Mouse (Mus musculus) gastrocnemius, adult 8-10 months (tissue): ENCODE results near the gene Rfx8. TPM values are rescaled to one million over a fixed set of nuclear protein-coding genes. Genes with fewer than 3 reads are reported as not detected.

Source experiments
- DNase-seq, 2 experiments: peaks; one replicate each; pipeline ENCODE4 v3.0.0; 2022; ENCODE audit warnings: low spot score in 2 of 2
- total RNA-seq, 4 experiments: library from RNA; stranded (reverse); gene quantifications; 2 replicates each; pipeline ENCODE4 v1.2.4; 2022

Rfx8 gene
- total RNA-seq, 4 experiments from 2014 or later: not detected

GRCm38 (mm10) chr1:39649691-39650434, 70.9 kb downstream of the Rfx8 start:
- DNase-seq: no peak

DNA sequence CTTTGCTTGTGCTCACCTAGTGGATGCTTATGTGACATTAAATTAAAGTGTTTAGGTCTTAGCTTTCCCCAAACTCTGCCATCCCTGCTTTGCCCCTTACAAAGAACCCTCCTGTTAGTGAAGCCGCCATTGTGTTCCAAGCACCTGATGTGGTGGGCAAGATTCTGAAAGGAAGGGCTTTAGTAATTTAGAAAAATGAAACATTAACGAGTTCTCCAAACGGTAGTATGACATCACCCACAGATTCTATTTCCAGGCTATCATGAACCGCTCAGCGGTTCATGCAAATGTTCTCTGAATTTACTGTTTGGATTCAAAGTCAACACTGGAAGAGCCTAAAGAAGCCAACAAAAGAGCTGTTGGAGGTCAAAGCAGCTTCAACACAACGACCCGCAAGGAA, 72.2 kb downstream of the Rfx8 start:
- no peak for DNase-seq

- no peak for DNase-seq
Measured at GRCm38 (mm10) chr1:39645905-39646759, 74.7 kb downstream of the Rfx8 start.

DNA sequence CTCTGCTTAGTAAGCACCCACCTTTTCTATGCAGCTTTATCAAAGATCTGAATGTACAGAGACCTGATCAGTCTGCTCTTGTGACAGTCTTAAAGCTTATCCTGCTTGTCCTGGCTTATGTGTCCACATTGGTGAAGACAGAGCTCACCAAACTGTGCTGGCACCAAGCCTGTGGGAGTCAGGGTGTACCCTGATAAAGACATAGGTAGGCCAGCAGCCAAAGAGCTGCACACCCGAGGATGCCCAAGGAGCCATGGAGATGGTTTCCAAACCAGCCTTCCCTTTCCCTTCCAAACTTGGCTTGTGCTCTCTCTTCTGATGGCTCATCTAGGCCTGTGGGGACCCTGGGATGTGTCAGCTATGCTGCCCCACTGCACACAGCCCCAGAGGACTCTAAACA, 76.5 kb downstream of the Rfx8 start:
- no peak for DNase-seq

DNA sequence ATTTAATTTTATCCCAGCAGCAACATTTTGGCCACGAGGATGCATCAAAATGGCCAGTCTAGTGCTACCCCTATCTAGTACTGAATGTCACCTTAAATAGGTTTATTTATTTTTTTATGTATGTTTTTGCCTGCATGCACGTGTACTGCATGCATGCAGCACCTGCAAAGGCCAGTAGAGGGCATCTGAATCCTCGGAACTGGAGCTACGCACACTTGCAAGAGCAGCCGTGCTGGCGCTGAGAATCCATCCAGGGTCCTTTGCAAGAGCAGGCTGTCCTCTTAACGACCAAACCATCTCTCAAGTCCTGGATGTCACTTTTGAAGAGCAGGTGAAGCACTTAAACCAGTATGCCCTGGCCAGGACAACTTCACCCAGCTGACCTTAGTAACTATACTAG, 79.1 kb downstream of the Rfx8 start:
- DNase-seq: no peak

DNA sequence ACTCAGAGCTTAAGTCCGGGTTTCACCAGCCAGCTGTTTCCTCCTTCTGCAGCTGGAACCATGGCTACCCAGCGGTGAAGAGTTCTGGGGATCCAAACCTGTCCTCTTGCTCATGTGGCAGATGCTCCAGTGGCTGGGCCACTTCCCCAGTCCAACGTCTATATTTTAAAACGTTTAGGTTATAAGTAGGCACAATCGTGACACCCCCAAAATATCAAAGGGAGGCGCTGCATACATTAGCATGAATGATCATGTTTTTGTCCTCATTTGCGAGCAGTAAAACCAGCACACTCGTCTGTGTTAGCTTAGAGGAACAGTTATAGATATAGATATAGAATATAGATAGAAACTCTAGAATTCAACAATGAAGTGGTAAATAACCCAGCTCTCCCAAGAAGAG, 83.7 kb downstream of the Rfx8 start:
- no peak for DNase-seq

- no peak for DNase-seq
Measured at GRCm38 (mm10) chr1:39636660-39637059, 84.1 kb downstream of the Rfx8 start.

DNA sequence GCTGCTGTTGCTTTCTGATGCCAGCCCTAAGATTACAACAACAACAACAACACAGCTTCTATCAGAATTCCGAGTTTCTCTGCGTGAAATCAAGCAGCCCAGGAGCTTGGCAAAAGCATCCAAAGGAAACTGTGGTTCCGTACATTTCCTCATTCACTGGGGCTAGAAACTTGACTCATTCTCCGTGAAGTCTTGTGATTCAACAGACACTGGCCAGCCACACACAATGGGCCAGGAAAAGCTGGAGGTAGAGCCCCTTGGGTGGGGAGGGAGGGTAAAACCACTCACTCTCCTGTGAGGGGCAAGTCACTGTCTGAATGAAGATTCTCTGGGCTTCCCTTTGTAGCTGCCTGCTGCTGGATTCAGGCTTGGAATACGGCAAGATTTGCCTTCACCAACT, 84.6 kb downstream of the Rfx8 start:
- no peak for DNase-seq

GRCm38 (mm10) chr1:39628606-39629005, 92.2 kb downstream of the Rfx8 start:
- no peak for DNase-seq

GRCm38 (mm10) chr1:39625491-39625890, 95.3 kb downstream of the Rfx8 start:
- DNase-seq: no peak

DNA sequence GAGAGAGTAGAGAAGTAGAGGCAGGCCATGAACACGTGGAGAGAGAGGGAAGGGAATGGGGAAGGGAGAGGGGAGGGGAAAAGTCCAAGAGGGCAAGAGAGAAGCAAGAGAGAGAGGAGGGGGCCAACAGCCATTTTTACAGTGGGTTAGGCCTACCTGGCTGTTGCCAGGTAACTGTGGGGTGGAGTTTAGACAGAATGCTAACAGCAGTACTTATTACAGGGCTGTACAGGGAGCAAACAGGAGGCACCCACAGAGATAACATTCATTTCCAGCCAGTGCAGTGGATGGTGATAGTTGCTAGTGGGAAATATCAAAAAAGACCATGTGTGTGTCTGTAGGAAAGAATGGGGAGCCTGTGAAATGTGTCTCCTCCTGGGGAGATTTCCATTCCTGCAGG, 97.1 kb downstream of the Rfx8 start:
- no peak for DNase-seq

DNA sequence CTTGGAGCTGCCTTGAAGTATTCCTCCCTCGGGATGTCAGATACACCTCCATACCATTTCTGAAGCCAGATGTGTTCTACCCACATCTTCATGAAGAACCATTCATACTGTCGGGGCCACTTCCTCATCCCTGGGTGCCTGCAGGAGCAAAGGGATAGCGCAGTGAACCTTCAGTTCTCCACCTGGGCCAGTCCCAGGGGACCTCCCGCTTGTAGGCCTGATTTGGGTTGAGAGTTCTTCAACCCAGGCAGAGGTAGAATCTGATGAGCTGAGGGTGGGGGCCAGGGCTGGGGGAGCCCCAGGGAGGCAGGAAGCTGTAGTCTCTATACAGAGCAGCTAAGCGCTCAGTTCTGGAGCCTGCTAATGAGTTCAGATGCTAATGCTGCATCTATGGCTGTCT, 97.7 kb downstream of the Rfx8 start:
- DNase-seq: no peak

- no peak for DNase-seq
Measured at GRCm38 (mm10) chr1:39618524-39618923, 102.3 kb downstream of the Rfx8 start.

DNA sequence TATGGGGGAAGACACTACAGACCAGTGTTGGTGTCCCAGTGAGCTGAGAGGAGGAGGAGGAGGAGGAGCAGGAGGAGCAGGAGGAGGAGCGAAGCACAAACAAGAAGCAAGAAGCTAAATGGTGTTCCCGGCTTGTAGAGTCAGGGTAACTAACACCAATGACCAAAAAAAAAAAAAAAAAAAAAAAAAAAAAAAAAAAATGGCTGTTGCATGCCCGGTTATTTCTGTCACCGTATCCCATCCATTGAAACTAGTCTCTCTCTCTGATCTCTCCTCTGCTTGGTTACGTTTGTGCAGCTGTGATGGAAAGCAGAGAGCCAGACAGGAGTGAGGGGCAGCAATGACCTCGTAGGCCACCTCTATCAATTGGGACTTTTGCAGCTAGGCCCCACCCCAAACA, 105.3 kb downstream of the Rfx8 start:
- no peak for DNase-seq

Other genes with a start within 250 kb of the Rfx8 start
- gene Tbc1d8, start 242.2 kb downstream of the Rfx8 start, total RNA-seq: 10 to 100 TPM in 1 of 4 experiments, 1 to 10 TPM in 3; 7.6 to 11.6 (median 9.3) TPM
- 10 to 100 TPM; 17.8 to 19.7 (median 18.9) TPM for gene Cnot11, start 186.0 kb downstream of the Rfx8 start, total RNA-seq
- gene Rnf149, start 143.6 kb downstream of the Rfx8 start, total RNA-seq: 1 to 10 TPM; 6.6 to 9.6 (median 8.3) TPM
- gene Creg2, start 69.5 kb downstream of the Rfx8 start, total RNA-seq: under 1 TPM; 0.05 to 0.09 (median 0.05) TPM
- not detected for gene Gm3646, start 84.3 kb upstream of the Rfx8 start, total RNA-seq
- gene Map4k4, start 179.9 kb upstream of the Rfx8 start, total RNA-seq: 10 to 100 TPM; 10.5 to 18.2 (median 16.4) TPM